In genomic region chr8:104333786-104334185, GRCm38 (mm10) we compare ENCODE assay signal across 24 mouse cellular contexts. TPM values are rescaled to one million over a fixed set of nuclear protein-coding genes. Genes with fewer than 3 reads are reported as not detected.
DNase-seq lines count a peak whose midpoint lies in the region; ATAC-seq and TF ChIP-seq lines count a peak whose summit lies in the region.
"Had no signal": no experiment of that assay in that cellular context is flagged by ENCODE, and none has a peak within 500 bp of the region (broad histone marks: within the 10 kb centered on the region; RNA-seq: fewer than 3 reads in every experiment).

No protein-coding gene starts in this region.

- no peaks in the 10 kb centered on the region for H3K36me3 ChIP-seq in lung, postnatal 0 days (ENCODE audit: insufficient read depth, low read length)
- no peaks in the 10 kb centered on the region for H3K36me3 ChIP-seq in liver, embryonic 14.5 days (replicated peaks; ENCODE audit: control insufficient read depth, insufficient read depth, low read depth)
- no peaks in the 10 kb centered on the region for H3K36me3 ChIP-seq in hindbrain, embryonic 13.5 days
- H3K36me3 ChIP-seq: embryonic facial prominence, embryonic 12.5 days; intestine, embryonic 15.5 days had no signal

- WGBS in lung, postnatal 0 days, result 46% methylated on average over 5 of the region's 5 CpGs
- 19% methylated on average over 5 of the region's 5 CpGs for WGBS in liver, embryonic 14.5 days (ENCODE audit: insufficient replicate concordance)
- WGBS in hindbrain, embryonic 13.5 days, result 80% methylated on average over 5 of the region's 5 CpGs

- no peak for TF ChIP-seq CTCF in lung, postnatal 0 days (IDR thresholded peaks at IDR 0.05)
- TF ChIP-seq CTCF in liver, embryonic 14.5 days (IDR thresholded peaks at IDR 0.05; ENCODE audit: low read depth), result no peak

- no peak overlapping the region for H3K9ac ChIP-seq in lung, postnatal 0 days (replicated peaks; ENCODE audit: low read depth)
- H3K9ac ChIP-seq in liver, embryonic 14.5 days (replicated peaks), result no peak overlapping the region
- H3K9ac ChIP-seq in hindbrain, embryonic 13.5 days, result no peak overlapping the region
- H3K9ac ChIP-seq: embryonic facial prominence, embryonic 12.5 days; forebrain, postnatal 0 days; intestine, embryonic 15.5 days; lung, embryonic 14.5 days had no signal

- no peak overlapping the region for H3K27ac ChIP-seq in lung, postnatal 0 days (ENCODE audit: low read length)
- H3K27ac ChIP-seq in brown adipose tissue, adult 24 weeks (replicated peaks; ENCODE audit: low read depth, low read length), result peak overlapping the region; percentile 90
- H3K27ac ChIP-seq in liver, embryonic 14.5 days, result no peak overlapping the region
- no peak overlapping the region for H3K27ac ChIP-seq in hindbrain, embryonic 13.5 days
- H3K27ac ChIP-seq: embryonic facial prominence, embryonic 12.5 days; intestine, embryonic 15.5 days had no signal

- H3K4me1 ChIP-seq in lung, postnatal 0 days (ENCODE audit: insufficient read depth, low read depth, low read length), result no peaks in the 10 kb centered on the region
- peaks cover 6% of the 10 kb centered on the region; the same call in 1 of the 2 replicates for H3K4me1 ChIP-seq in brown adipose tissue, adult 24 weeks (ENCODE audit: control insufficient read depth, insufficient read depth, insufficient read length, low read length)
- peaks cover 6 to 15% of the 10 kb centered on the region in 2 experiments; a peak in 3 of 4 replicates for H3K4me1 ChIP-seq in liver, embryonic 14.5 days (replicated peaks; ENCODE audit: control insufficient read depth in 2 of 2, insufficient read depth in 2 of 2, low read length in 1 of 2)
- no peaks in the 10 kb centered on the region for H3K4me1 ChIP-seq in hindbrain, embryonic 13.5 days (replicated peaks)
- H3K4me1 ChIP-seq: embryonic facial prominence, embryonic 12.5 days; intestine, embryonic 15.5 days had no signal

- H3K4me3 ChIP-seq in lung, postnatal 0 days (ENCODE audit: low read depth, low read length), result no peak overlapping the region
- H3K4me3 ChIP-seq in brown adipose tissue, adult 24 weeks (ENCODE audit: insufficient read depth, low read depth, low read length), result no peak overlapping the region
- no peak overlapping the region for H3K4me3 ChIP-seq in liver, embryonic 14.5 days (ENCODE audit: insufficient read depth in 1 of 2, low read depth in 2 of 2, low read length in 2 of 2)
- no peak overlapping the region for H3K4me3 ChIP-seq in hindbrain, embryonic 13.5 days
- H3K4me3 ChIP-seq: embryonic facial prominence, embryonic 12.5 days; intestine, embryonic 15.5 days had no signal

- no peak for TF ChIP-seq EP300 in lung, postnatal 0 days (IDR thresholded peaks at IDR 0.05)
- TF ChIP-seq EP300 in liver, embryonic 14.5 days (IDR thresholded peaks at IDR 0.05; ENCODE audit: low read depth), result no peak

- peak; percentile 17 for DNase-seq in lung, postnatal 0 days (ENCODE audit: low spot score)
- DNase-seq in lung, postnatal 10 days, result no peak
- DNase-seq in liver, embryonic 14.5 days (ENCODE audit: low read depth in 3 of 3, low spot score in 3 of 3), result no peak
- no peak for DNase-seq in adrenal gland, postnatal 14 days
- DNase-seq: adrenal gland, adult 8-10 months; cerebellum, postnatal 14 days; forebrain, postnatal 0 days; gastrocnemius, postnatal 10 days; lung, embryonic 14.5 days; midbrain, embryonic 14.5 days; thymus, postnatal 4 days had no signal

- H3K4me2 ChIP-seq in lung, postnatal 0 days (replicated peaks; ENCODE audit: low read depth, low read length), result no peak overlapping the region
- peak overlapping the region; percentile 15; the same call in 1 of the 2 replicates for H3K4me2 ChIP-seq in liver, embryonic 14.5 days (ENCODE audit: low read depth)
- H3K4me2 ChIP-seq in hindbrain, embryonic 13.5 days, result no peak overlapping the region
- H3K4me2 ChIP-seq: embryonic facial prominence, embryonic 12.5 days; intestine, embryonic 15.5 days; lung, embryonic 14.5 days had no signal

- no peaks in the 10 kb centered on the region for H3K9me3 ChIP-seq in lung, postnatal 0 days (ENCODE audit: low read length)
- H3K9me3 ChIP-seq in liver, embryonic 14.5 days (ENCODE audit: control insufficient read depth, low read length), result no peaks in the 10 kb centered on the region
- H3K9me3 ChIP-seq in hindbrain, embryonic 13.5 days, result no peaks in the 10 kb centered on the region
- H3K9me3 ChIP-seq: embryonic facial prominence, embryonic 12.5 days; intestine, embryonic 15.5 days had no signal

- no peaks in the 10 kb centered on the region for H3K27me3 ChIP-seq in lung, postnatal 0 days (replicated peaks; ENCODE audit: insufficient read depth, low read length)
- H3K27me3 ChIP-seq in liver, embryonic 14.5 days (ENCODE audit: control insufficient read depth, insufficient read depth, low read length), result no peaks in the 10 kb centered on the region
- no peaks in the 10 kb centered on the region for H3K27me3 ChIP-seq in hindbrain, embryonic 13.5 days
- H3K27me3 ChIP-seq: embryonic facial prominence, embryonic 12.5 days; intestine, embryonic 15.5 days had no signal

- peak; percentile 48; the same call in 1 of the 2 replicates for ATAC-seq in lung, postnatal 0 days
- peak; percentile 61; the same call in 1 of the 2 replicates for ATAC-seq in liver, embryonic 14.5 days (ENCODE audit: insufficient read depth)
- ATAC-seq in neutrophil, adult 5-6 weeks (ENCODE audit: extremely low read depth, insufficient number of reproducible peaks, low FRiP score, poor library complexity, severe bottlenecking), result 0 out of 2 replicates have a peak, but pooled peaks have one; percentile 16
- no peak for ATAC-seq in hindbrain, embryonic 13.5 days (ENCODE audit: low FRiP score)
- ATAC-seq: forebrain, postnatal 0 days; intestine, embryonic 15.5 days had no signal

RNA-seq across cellular contexts. Expression of gene Cmtm3, which starts 5.4 kb away (rescaled TPM):
- 98.3 and 117 TPM in 2 replicates for polyA plus RNA-seq in lung, postnatal 0 days (2015; fragmentation: Nextera tagmentation; extraction: Ambion mirVana)
- polyA plus RNA-seq in brown adipose tissue, adult 24 weeks (2012; ENCODE audit: insufficient read depth, insufficient read length, missing spikeins), result 12.1 and 15.1 TPM in 2 replicates
- polyA plus RNA-seq in liver, embryonic 14.5 days (2012; rRNA removed), result 14.0 and 14.3 TPM in 2 replicates
- polyA plus RNA-seq in liver, embryonic 14.5 days (2014; fragmentation: Nextera tagmentation; extraction: Ambion mirVana), result 14.1 and 14.6 TPM in 2 replicates
- 3.8 and 7.2 TPM in 2 replicates for total RNA-seq in neutrophil, adult 5-6 weeks (2017)
- polyA plus RNA-seq in hindbrain, embryonic 13.5 days (2015; fragmentation: Nextera tagmentation; extraction: Ambion mirVana), result 45.4 and 47.3 TPM in 2 replicates
- 61.1 and 67.9 TPM in 2 replicates for total RNA-seq in adrenal gland, postnatal 14 days (2021)

RNA-seq across cellular contexts. Expression of gene Cmtm2b, which starts 11.8 kb away (rescaled TPM):
- polyA plus RNA-seq in lung, postnatal 0 days (2015; fragmentation: Nextera tagmentation; extraction: Ambion mirVana), result not detected in 2 replicates
- polyA plus RNA-seq in brown adipose tissue, adult 24 weeks (2012; ENCODE audit: insufficient read depth, insufficient read length, missing spikeins), result not detected in 2 replicates
- not detected in 2 replicates for polyA plus RNA-seq in liver, embryonic 14.5 days (2012; rRNA removed)
- not detected in 2 replicates for polyA plus RNA-seq in liver, embryonic 14.5 days (2014; fragmentation: Nextera tagmentation; extraction: Ambion mirVana)
- not detected in 2 replicates for total RNA-seq in neutrophil, adult 5-6 weeks (2017)
- polyA plus RNA-seq in hindbrain, embryonic 13.5 days (2015; fragmentation: Nextera tagmentation; extraction: Ambion mirVana), result not detected in 2 replicates
- not detected in 2 replicates for total RNA-seq in adrenal gland, postnatal 14 days (2021)
- total RNA-seq: ES-E14; forebrain, postnatal 0 days; gastrocnemius, postnatal 10 days; layer of hippocampus, adult 18-20 months; left cerebral cortex, adult 8-10 months had no signal
- polyA plus RNA-seq: embryonic facial prominence, embryonic 12.5 days; forebrain, postnatal 0 days; heart, embryonic 14.5 days; hindbrain, embryonic 11.5 days; intestine, embryonic 15.5 days; kidney, embryonic 16.5 days; lung, embryonic 14.5 days; midbrain, embryonic 14.5 days; spleen, adult 2 months; stomach, embryonic 16.5 days had no signal

RNA-seq across cellular contexts. Expression of gene Gm11020, which starts 12.4 kb away (rescaled TPM):
- polyA plus RNA-seq in lung, postnatal 0 days (2015; fragmentation: Nextera tagmentation; extraction: Ambion mirVana), result not detected in 2 replicates
- not detected in 2 replicates for polyA plus RNA-seq in brown adipose tissue, adult 24 weeks (2012; ENCODE audit: insufficient read depth, insufficient read length, missing spikeins)
- not detected in 2 replicates for polyA plus RNA-seq in liver, embryonic 14.5 days (2012; rRNA removed)
- polyA plus RNA-seq in liver, embryonic 14.5 days (2014; fragmentation: Nextera tagmentation; extraction: Ambion mirVana), result not detected in 2 replicates
- not detected in 2 replicates for total RNA-seq in neutrophil, adult 5-6 weeks (2017)
- polyA plus RNA-seq in hindbrain, embryonic 13.5 days (2015; fragmentation: Nextera tagmentation; extraction: Ambion mirVana), result not detected in 2 replicates
- not detected in 2 replicates for total RNA-seq in adrenal gland, postnatal 14 days (2021)
- total RNA-seq: adrenal gland, adult 8-10 months; ES-E14; forebrain, postnatal 0 days; gastrocnemius, postnatal 10 days; layer of hippocampus, adult 18-20 months; left cerebral cortex, adult 8-10 months had no signal
- polyA plus RNA-seq: embryonic facial prominence, embryonic 12.5 days; forebrain, postnatal 0 days; heart, embryonic 14.5 days; hindbrain, embryonic 11.5 days; intestine, embryonic 15.5 days; kidney, embryonic 16.5 days; lung, embryonic 14.5 days; midbrain, embryonic 14.5 days; spleen, adult 2 months; stomach, embryonic 16.5 days had no signal

RNA-seq across cellular contexts. Expression of gene Cmtm1, which starts 23.8 kb away (rescaled TPM):
- polyA plus RNA-seq in lung, postnatal 0 days (2015; fragmentation: Nextera tagmentation; extraction: Ambion mirVana), result not detected in 2 replicates
- polyA plus RNA-seq in brown adipose tissue, adult 24 weeks (2012; ENCODE audit: insufficient read depth, insufficient read length, missing spikeins), result not detected in 2 replicates
- not detected in 2 replicates for polyA plus RNA-seq in liver, embryonic 14.5 days (2012; rRNA removed)
- polyA plus RNA-seq in liver, embryonic 14.5 days (2014; fragmentation: Nextera tagmentation; extraction: Ambion mirVana), result not detected in 2 replicates
- not detected in 2 replicates for total RNA-seq in neutrophil, adult 5-6 weeks (2017)
- not detected in 2 replicates for polyA plus RNA-seq in hindbrain, embryonic 13.5 days (2015; fragmentation: Nextera tagmentation; extraction: Ambion mirVana)
- total RNA-seq in adrenal gland, postnatal 14 days (2021), result not detected in 2 replicates
- total RNA-seq: ES-E14; forebrain, postnatal 0 days; gastrocnemius, postnatal 10 days; layer of hippocampus, adult 18-20 months; left cerebral cortex, adult 8-10 months had no signal
- polyA plus RNA-seq: embryonic facial prominence, embryonic 12.5 days; forebrain, postnatal 0 days; heart, embryonic 14.5 days; hindbrain, embryonic 11.5 days; intestine, embryonic 15.5 days; kidney, embryonic 16.5 days; lung, embryonic 14.5 days; midbrain, embryonic 14.5 days; spleen, adult 2 months; stomach, embryonic 16.5 days had no signal

RNA-seq across cellular contexts. Expression of gene Gm45711, which starts 23.9 kb away (rescaled TPM):
- polyA plus RNA-seq in lung, postnatal 0 days (2015; fragmentation: Nextera tagmentation; extraction: Ambion mirVana), result not detected in 2 replicates
- not detected in 2 replicates for polyA plus RNA-seq in brown adipose tissue, adult 24 weeks (2012; ENCODE audit: insufficient read depth, insufficient read length, missing spikeins)
- not detected in 2 replicates for polyA plus RNA-seq in liver, embryonic 14.5 days (2012; rRNA removed)
- polyA plus RNA-seq in liver, embryonic 14.5 days (2014; fragmentation: Nextera tagmentation; extraction: Ambion mirVana), result not detected in 2 replicates
- not detected in 2 replicates for total RNA-seq in neutrophil, adult 5-6 weeks (2017)
- not detected in 2 replicates for polyA plus RNA-seq in hindbrain, embryonic 13.5 days (2015; fragmentation: Nextera tagmentation; extraction: Ambion mirVana)
- not detected in 2 replicates for total RNA-seq in adrenal gland, postnatal 14 days (2021)
- total RNA-seq: ES-E14; forebrain, postnatal 0 days; gastrocnemius, postnatal 10 days; layer of hippocampus, adult 18-20 months; left cerebral cortex, adult 8-10 months had no signal
- polyA plus RNA-seq: embryonic facial prominence, embryonic 12.5 days; forebrain, postnatal 0 days; heart, embryonic 14.5 days; hindbrain, embryonic 11.5 days; intestine, embryonic 15.5 days; kidney, embryonic 16.5 days; lung, embryonic 14.5 days; midbrain, embryonic 14.5 days; spleen, adult 2 months; stomach, embryonic 16.5 days had no signal
